Mouse (Mus musculus): ENCODE data around the gene Ctf2.
A peak's percentile ranks its signal among the peaks of the same experiment; 100 is the strongest.

The Ctf2 gene

DNA sequence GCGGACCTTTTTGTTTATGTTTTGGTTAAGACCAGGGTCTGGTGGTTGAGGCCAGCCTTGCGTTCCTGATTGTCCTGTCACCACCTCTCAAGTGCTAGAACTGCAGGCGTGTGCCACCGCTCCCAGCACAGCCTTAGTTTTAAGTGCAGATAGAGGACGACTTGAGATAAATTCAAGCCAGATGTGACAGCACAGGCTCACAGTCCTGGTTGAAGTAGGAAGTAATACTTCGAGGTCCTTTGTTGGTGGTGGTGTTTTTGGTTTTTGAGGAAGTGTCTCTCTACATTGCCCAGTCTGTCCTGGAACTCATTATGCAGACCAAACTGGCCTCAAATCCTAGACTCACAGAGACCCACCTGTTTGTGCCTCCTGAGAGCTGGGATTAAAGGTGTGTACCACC, 27.8 kb upstream of the Ctf2 start:
- DNase-seq: no peak

DNA sequence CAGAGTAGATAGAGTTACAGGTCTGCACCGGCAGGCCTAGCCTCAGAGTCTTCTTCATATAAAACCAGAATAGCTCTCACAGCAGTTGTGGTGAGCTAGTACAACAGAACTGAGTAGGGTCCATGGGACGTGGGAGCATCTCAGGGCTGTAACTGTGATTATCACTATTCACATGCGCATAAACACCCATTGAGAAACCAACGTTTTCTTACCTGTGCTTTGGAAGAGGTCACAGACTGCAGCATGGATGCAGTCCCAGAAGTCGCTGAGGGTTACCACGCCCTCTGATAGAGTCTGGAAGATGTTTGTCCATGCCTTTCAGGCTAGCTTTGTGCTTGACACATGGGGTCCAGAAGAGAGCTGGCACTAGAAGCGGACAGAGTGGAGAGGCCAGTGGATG, 21.8 kb upstream of the Ctf2 start:
- DNase-seq: no peak

DNA sequence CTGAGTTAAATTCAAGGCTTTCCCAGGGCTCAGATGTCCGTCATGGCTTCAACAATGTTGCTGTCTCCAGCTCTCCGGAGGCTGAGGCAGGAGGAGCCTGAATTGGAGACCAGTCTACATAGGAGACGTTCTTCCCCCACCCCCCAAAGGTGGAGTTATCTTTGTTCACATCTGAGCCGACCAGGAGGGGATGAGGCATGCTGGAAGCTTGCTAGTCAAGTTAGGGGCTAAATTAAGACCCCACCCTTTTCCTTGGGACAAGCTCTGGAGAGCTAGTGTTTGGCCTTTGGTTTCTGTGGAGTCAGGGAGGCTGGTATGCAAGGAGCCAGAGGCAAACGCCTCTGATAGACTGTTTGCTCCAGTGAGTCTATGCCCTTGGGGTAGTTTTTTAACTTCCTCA, 21.2 kb upstream of the Ctf2 start:
- DNase-seq: no peak

DNA sequence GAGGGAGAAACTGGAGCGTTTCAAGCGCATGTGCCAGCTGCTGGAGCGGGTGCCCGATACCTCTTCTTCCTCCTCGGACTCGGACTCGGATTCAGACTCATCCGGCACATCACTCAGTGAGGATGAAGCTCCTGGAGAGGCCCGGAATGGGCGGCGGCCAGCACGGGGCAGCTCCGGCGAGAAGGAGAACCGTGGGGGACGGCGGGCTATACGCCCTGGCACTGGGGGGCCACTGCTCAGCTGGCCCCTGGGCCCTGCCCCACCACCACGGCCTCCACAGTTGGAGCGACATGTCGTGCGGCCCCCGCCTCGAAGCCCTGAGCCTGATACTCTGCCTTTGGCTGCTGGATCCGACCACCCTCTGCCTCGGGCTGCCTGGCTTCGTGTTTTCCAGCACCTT, 20.1 kb upstream of the Ctf2 start:
- DNase-seq: no peak

DNA sequence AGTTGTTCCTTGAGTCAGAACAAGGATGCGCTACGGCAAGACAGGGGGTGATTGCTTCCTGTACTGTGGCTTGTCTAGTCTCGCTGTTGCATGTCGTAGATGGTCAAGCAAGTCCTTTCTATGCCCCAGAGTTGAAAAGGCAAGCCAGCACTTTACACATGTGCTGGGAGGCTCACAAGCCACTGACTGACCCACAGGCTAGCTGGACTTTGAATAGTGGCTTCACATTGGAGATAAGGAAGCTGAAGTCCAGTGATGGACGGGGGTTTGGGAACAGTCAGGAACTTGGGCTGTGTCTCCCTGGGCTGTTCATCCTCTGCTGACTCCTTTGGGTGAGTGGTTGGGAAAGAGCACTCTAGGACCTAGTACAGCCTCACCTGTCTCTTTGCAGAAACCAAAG, 19.7 kb upstream of the Ctf2 start:
- DNase-seq: no peak

DNA sequence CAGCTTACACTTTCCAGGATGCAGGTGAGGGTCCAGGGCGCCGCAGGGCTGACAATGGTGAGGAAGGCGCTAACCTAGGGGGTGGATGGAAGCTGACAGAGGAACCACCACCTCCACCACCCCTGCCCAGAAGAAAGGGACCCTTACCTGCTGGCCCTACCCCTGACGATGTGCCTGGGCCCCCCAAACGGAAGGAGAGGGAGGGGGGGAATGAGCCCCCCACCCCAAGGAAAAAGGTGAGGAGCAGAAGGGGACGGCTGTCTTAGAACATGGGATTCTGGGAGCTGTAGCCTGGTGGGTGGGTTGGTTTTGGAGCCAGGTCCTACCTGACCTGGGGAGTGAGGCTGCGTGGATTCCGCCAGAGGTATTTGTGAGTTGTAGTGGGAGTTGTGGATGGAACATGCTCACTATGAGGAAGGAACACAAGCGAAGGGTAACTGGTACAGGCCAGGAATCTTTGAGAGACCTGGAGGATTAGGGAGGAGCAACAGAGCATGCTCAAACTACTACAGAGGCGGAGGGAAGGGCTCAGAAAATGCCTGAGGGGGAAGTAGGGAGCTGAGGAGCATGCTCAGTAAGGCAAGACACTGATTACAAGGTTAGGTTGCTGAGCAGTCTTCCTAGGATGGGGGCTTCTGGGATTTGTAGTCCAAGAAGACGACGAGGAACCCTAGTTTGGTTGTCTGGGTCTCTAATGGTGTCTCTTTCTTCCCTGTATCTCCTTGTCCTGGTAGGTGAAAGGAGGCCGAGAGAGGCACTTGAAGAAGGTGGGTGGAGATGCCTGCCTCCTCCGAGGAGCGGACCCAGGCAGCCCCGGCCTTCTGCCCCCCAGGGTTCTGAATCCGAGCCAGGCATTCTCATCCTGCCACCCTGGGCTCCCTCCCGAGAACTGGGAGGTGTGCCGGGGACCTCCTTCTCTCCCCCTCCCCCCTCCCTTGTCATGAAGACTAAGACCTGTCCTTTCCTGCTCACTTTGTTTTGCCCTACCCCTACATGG, 18.5 kb upstream of the Ctf2 start:
- peak; percentile 58 to 62 for DNase-seq

DNA sequence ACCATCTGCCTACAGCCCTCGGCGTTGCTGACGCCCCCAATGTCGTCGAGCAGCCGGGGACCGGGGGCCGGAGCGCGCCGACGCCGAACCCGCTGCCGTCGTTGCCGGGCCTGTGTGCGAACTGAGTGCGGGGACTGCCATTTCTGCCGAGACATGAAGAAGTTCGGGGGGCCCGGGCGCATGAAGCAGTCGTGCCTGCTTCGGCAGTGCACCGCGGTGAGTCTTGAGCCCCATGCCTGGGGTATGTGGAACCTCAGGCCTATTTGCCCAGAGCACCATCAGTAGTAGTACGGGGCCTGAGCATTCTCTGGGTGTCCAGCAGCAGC, 16.2 kb upstream of the Ctf2 start:
- DNase-seq: peak in 1 of 2 experiments; percentile 19

DNA sequence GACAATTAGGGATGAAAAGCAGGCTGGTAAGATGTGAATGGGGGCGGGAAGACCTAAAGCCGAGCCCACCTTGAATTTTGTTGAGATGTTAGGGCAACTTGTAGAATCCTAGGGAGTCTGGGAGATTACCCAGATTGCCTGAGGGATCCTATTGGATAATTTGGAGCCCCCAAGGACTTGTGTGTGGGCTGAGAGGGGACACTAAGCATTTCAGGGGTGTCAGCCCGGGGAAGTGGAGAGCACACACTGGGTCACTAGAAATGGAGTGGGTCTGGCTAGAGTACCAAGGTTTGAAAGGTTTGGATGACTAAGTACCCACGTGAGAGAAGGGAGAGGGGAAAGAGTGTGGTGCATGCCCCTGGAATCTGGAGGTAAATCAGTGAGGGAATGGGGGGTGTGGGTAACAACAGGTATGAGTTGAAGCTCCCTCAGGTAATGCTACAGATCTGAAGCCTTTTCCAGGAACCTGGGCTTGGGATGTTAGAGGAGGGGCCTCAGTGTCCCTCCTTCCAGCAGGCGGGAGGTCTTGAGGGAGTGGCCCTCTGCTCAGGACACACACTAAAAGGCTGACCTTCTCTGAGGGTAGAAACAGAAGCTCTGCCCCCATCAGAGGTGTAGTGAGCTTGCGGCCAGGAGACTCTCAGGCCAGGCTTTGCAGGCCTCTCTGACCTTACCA, 15.7 kb upstream of the Ctf2 start:
- no peak for DNase-seq

DNA sequence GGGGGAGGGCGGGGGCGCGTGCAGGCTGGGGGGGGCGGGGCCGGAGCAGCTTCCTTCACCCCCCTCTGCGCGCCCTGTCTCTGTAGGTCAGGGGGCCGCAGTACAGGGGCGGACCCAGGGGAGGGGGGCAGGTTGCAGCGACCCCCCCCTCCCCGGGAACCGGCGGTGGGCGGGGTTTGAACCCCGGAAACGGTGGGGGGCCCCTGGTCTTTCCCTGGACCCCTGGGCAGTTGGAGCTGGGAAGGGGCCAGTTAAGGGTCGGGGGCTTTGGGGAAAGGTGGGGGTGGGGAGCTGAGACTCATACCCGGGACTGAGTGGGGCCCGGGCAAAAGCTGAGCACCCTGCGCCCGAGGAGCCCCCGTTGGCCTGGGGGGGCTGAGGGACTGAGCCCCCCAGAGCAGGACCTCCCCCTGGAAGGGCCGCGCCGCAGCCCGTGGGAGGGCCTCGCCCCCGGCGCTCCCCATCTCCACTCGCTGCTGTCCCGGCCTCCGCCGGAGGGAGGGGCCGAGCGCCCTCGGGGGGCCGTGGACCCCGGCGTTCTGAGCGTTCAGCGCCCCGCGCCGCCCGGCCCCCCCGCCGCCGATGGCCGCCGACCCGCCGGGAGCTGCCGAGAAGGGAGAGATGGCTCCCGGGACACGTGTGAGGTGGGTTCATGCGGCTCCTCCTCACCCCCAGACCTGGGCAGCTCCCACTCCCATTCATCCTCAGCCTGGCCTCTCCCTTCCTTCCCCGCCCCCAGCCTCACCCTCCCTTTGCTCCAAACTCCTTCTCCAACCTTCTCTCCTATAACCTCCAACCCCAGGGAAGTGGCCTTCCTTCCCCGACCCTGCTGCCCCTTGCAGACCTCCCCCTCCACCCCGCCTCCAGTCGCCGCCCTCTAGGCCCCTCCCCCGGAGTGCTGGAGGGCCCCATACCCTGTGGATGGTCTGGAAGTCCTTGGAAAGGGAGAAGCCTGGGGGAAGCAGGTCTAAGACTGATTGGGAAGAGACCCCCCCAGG, 14.8 kb upstream of the Ctf2 start:
- DNase-seq: peak; percentile 70 to 78

DNA sequence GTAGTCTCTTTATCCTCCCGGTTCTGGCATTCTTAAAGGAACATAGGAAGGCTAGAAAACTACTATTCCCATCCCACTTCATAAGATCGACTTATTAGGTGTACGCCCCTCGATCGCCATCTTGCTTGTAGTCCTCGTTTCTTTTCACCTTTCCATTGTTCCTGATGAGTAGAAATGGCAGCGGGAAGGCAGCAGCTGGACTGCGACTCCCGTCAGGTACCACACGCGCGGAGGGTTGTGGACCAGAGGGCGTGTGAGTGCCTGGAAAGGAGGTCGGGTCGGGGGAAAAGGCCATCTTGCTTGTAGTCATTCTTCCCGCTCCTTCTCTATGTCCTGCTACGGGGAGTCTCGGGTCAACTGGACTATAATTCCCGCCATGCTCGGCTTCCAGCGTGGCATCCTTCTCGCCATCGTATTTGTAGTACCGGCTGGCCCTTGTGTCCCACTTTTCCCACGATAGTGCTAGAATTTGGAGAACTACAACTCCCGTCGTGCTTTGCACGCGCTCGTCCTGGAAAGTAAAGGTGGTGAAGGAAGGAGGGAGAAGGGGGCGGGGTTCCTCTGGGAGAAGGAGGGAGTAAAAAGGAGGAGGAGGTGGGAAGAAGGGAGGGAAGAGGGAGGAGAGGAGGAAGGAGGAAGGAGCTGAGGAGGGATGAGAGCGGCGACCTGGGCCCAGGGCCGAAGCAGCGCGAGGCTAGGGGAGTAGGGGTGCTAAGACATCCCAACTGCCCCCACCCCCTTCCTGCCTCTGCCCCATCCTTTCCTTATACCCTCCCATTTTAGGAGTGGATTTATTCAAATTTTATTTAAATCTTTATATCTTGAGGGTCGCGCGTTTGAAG, 13.9 kb upstream of the Ctf2 start:
- DNase-seq: peak; percentile 96 to 97

DNA sequence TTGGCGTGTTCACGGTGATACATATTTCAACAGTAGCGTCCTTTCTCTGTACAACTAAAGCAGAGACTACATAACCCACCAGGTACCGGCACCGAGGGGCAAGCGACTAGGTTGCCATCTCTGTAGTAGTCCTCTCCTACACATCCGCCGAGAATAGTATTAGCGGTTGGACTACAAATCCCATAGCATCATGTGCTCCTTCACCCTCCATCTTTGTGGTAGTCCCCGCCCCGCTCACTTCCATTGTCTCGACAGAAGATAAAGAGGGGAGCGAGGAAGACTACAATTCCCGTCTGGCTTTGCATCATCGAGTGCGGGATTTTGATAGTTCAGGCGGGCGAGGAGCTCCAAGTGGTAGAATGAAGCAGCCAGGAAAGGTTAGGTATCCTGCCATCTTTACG, 13.3 kb upstream of the Ctf2 start:
- peak; percentile 92 to 94 for DNase-seq

- DNase-seq: peak; percentile 84 to 88
Measured at GRCm38 (mm10) chr7:127744366-127745045, 12.5 kb upstream of the Ctf2 start, which contains the start of gene Fbxl19. Gene Fbxl19 (plus strand): TSS chr7:127744543.

GRCm38 (mm10) chr7:127730170-127730569, 1.8 kb downstream of the Ctf2 start:
- no peak for DNase-seq

DNA sequence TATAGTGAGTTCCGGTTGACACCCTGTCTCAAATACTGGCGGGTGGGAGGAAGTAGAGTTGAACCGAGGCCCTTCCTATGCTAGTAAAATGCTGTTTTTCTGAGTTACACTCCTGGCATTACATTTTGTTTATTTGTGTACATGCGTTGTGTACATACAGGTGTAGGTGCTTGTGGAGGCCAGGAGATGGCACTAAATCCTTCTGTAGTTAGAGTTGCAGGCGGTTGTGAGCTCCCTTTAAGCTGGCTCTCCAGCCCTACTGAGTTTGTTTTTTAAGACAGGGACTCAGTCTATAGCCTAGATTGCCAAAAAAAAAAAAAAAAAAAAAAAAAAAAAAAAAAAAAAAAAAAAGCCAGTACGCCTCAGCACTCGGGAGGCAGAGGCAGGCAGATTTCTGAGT, 4.1 kb downstream of the Ctf2 start:
- DNase-seq: no peak

GRCm38 (mm10) chr7:127725924-127726323, 6.0 kb downstream of the Ctf2 start:
- no peak for DNase-seq

DNA sequence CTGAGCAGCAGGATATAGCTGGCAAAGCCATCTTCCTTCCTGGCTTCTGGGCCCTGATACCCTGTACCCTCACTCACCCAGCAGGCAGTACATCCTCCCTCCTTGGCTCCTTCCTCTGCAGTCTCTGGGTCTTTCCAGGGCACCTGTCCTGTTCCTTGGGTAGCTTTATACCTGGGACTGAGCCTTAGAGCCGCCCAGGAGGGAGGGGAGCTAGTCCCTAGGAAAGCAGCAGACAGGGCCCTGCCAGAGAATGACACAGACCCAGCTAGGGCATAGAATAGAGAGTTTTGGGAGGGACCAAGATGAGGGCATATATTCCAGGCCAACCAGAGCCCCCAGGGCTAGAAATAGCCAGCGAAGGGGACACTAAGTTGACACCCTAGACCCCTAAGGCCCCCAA, 6.5 kb downstream of the Ctf2 start:
- no peak for DNase-seq

DNA sequence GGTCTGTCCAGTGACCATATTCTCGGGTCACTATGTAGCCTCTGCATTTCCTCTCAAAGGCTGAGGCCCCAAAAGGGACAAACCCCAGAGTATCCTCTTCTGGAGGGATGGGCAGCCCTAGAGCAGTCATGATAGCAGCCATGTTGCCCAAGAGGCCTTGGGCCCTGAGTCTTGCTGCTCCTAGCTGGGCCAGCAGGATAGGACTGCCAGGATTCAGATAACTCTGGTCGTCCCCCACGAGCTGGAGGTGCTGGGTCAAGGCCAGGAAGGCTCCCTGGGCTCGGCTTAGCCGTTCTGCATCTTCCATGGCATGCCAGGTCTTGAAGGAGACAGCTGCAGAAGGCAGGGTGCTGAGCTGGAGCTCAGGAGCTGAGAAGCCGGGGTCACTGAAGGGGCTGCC, 12.7 kb downstream of the Ctf2 start:
- DNase-seq: no peak

- no peak for DNase-seq
Measured at GRCm38 (mm10) chr7:127718339-127718738, 13.6 kb downstream of the Ctf2 start.

DNA sequence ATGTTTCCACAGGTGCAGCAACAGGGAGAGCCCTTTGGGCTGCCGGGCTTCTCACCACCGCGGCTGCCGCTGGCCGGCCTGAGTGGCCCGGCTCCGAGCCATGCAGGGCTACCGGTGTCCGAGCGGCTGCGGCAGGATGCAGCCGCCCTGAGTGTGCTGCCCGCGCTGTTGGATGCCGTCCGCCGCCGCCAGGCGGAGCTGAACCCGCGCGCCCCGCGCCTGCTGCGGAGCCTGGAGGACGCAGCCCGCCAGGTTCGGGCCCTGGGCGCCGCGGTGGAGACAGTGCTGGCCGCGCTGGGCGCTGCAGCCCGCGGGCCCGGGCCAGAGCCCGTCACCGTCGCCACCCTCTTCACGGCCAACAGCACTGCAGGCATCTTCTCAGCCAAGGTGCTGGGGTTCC, 15.0 kb downstream of the Ctf2 start:
- DNase-seq: peak; percentile 76 to 80

DNA sequence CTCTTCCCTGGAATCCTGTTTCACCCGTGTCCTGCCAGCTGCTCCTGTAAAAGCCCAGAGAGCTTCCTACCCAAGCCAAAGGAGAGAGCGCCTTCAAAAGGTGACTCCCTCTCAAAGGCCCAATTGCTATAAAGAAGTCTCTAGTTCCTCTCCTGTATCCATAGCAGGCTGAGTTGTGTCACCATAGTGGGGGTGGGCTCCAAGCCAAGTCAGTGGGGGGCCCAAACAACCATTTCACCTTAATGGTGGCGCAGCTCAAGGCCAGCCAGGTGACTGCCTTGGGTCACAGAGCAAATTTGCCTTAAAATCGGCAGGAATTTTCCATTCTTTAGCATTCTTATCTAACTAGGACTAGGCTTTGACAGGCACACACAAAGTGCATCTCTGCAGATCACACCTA, 17.1 kb downstream of the Ctf2 start:
- DNase-seq: peak in 1 of 2 experiments; percentile 34

Data from cerebellum, postnatal 14 days (tissue).